Mouse (Mus musculus) Muller cell, postnatal 12 days (primary cell): ENCODE data around the gene Vmn1r204.
"Not testable (repeated sequence)": the region's sequence is repeated elsewhere in the genome, so short reads cannot be mapped to it uniquely, and the experiment has no call there.

ENCODE experiments used
- DNase-seq: peaks from one replicate; pipeline ENCODE4 v3.0.0-alpha.2; 2015; ENCODE audit errors: inconsistent ontology term

The Vmn1r204 gene

DNA sequence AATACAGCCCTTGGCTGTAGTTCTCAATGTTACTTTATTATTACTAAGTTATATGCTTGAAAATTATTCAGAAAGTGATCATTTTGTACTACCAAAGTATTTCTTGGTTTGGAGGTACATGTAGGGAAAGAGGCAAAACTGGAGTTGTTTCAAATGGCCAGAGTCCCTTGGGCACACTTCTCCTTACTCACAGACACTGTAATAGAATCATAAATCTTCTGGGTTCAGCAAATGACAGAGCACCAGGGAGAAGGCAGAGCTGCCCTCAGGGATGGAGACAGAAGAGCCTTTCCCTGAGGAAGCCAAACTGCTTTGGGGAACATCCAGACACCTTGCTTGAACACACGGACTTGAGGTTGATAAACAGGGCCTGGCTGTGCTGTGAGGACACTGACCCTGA lies at the start of gene Vmn1r204:
Gene Vmn1r204, plus strand, starts transcription at position 301 of the 400 bp plus-strand sequence.
- DNase-seq: not testable (repeated sequence)

DNA sequence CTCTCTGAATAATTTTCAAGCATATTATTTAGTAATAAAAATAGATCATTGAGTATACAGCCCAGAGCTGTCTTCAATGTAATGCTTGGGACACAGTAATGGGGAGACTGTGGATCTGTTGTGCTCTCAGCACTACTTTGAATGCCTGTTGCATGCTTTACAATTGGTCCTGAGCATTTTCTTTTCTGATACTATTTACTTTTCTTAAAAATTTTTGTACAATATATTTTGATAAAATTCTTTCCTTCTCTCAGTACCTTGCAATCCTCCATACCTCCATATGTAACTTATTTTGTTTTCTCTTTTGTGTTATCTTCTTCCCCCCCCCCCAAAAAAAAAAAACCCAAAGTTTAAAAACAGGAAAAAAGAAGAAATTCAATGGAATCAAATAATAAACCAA lies 47.7 kb upstream of the Vmn1r204 start, which contains the start of gene Vmn1r202:
Gene Vmn1r202, minus strand, starts transcription at position 101 of the 400 bp plus-strand sequence.
- no peak for DNase-seq

DNA sequence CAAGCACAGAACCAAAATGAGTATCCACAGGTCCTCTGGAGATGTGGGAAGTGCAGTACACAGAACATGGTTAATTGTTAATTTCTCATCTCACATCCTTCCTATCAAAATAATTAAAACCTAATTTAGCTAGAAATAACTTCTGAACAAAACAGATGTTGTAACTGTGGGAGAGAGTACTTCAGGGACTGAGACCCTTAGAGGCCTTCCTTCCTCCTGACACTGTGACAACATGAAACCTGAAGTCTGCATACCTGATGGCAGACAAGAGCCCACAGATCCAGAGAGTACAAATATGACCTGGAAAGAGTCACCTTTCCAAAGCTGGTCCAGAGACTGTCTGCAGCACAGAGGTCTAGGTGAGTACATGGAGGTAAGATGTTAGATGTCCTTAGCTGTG lies 35.2 kb upstream of the Vmn1r204 start, which contains the start of gene Vmn1r203:
Gene Vmn1r203, plus strand, starts transcription at position 301 of the 400 bp plus-strand sequence.
- DNase-seq: no peak

DNA sequence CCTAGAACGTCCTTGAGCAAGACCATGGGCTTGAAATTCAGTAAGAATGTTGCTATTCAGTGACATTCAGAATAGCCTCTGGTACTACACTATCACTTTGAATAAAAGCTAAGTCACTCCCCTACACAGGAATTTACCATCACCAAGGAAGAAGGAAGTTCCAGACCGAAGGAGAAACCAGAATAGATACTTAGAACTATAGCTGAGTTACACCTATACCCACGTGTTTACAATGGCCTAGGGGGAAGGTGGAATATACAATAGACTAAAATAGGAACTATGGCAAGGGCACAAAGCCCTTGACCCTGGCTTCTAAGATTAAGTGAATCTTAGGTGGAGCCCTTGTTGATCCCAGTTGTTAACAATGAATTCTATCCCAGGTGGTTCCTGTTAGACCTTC lies 21.9 kb downstream of the Vmn1r204 start:
- not testable (repeated sequence) for DNase-seq

DNA sequence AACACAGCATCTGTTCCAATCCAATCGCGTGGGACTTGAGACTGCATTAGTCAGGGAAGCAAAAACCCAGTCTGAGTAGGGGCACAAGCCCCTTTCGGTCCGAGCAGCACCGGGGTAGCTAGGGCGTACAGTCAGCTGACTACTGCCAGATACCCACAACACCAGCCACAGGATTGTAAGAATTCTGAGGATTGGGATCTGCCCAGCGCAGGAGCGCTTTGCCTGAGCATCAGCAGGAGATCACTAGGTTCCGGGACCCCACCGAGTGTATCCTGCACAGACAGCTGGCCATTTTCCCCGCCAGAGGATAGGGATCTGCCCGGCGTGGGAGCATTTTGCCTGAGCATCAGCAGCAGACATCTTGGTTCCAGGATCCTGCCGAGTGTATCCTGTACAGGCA lies 30.3 kb downstream of the Vmn1r204 start:
- DNase-seq: not testable (repeated sequence)

DNA sequence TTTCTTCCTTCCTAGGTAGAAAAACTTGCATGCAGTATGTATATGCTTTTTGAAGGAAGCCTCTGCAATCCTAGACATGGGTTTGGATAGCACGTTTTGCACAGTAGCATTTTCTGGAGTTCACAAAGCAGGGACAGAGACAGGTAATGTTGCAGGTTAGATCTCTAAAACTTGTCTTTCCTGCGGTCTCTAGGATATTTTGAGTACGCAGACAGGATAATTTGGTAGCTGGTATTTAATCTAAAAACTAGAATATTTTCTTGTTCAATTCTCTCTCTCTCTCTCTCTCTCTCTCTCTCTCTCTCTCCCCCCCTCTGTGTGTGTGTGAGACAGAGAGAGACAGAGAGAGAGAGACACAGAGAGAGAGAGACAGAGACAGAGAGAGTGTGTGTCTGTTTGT lies 39.9 kb downstream of the Vmn1r204 start, which contains the start of gene Vmn1r205:
Gene Vmn1r205, minus strand, starts transcription at position 101 of the 400 bp plus-strand sequence.
- DNase-seq: no peak
